Mouse (Mus musculus): ENCODE results near the gene Spop.

GRCm38 (mm10) chr11:95507041-95507716 is 93.3 kb downstream of the Spop start:
- TF ChIP-seq GATA1 (IDR thresholded peaks at IDR 0.05; ENCODE audit: borderline replicate concordance, low read length) (no peak), FLI1 (IDR thresholded peaks at IDR 0.05; ENCODE audit: low read length) (no peak)

All from megakaryocyte, embryonic 14.5 days (primary cell).